Mouse (Mus musculus): Measurements from ENCODE around the gene Vinac1. TPM values are rescaled to one million over a fixed set of nuclear protein-coding genes. Genes with fewer than 3 reads are reported as not detected.

The Vinac1 gene
- total RNA-seq (2015; ENCODE audit: low replicate concordance) (0.38 TPM in 1 of 2 replicates, not detected in the other), total RNA-seq (2017; ENCODE audit: low replicate concordance) (not detected in 2 replicates)

- ATAC-seq (replicated peaks; ENCODE audit: low FRiP score, poor library complexity, severe bottlenecking), result no peak
Observed at GRCm38 (mm10) chr2:129047811-129048210, at the start of gene Vinac1. Vinac1 (minus strand) TSS chr2:129048172.

- no peak for ATAC-seq (replicated peaks; ENCODE audit: low FRiP score, poor library complexity, severe bottlenecking)
Observed at GRCm38 (mm10) chr2:129093926-129094724, 46.2 kb upstream of the Vinac1 start.

- no peak for ATAC-seq (replicated peaks; ENCODE audit: low FRiP score, poor library complexity, severe bottlenecking)
Observed at GRCm38 (mm10) chr2:129092810-129093209, 44.8 kb upstream of the Vinac1 start.

- ATAC-seq (replicated peaks; ENCODE audit: low FRiP score, poor library complexity, severe bottlenecking), result no peak
Observed at GRCm38 (mm10) chr2:129090370-129090769, 42.4 kb upstream of the Vinac1 start.

GRCm38 (mm10) chr2:129087520-129087919 lies 39.5 kb upstream of the Vinac1 start:
- no peak for ATAC-seq (replicated peaks; ENCODE audit: low FRiP score, poor library complexity, severe bottlenecking)

GRCm38 (mm10) chr2:129084959-129085358 lies 37.0 kb upstream of the Vinac1 start:
- ATAC-seq (replicated peaks; ENCODE audit: low FRiP score, poor library complexity, severe bottlenecking), result peak; percentile 68; the same call in 1 of the 2 replicates

- no peak for ATAC-seq (replicated peaks; ENCODE audit: low FRiP score, poor library complexity, severe bottlenecking)
Observed at GRCm38 (mm10) chr2:129083514-129083913, 35.5 kb upstream of the Vinac1 start.

- no peak for ATAC-seq (replicated peaks; ENCODE audit: low FRiP score, poor library complexity, severe bottlenecking)
Observed at GRCm38 (mm10) chr2:129081097-129081496, 33.1 kb upstream of the Vinac1 start.

- no peak for ATAC-seq (replicated peaks; ENCODE audit: low FRiP score, poor library complexity, severe bottlenecking)
Observed at GRCm38 (mm10) chr2:129079194-129079593, 31.2 kb upstream of the Vinac1 start.

GRCm38 (mm10) chr2:129078313-129078712 lies 30.3 kb upstream of the Vinac1 start:
- 0 out of 2 replicates have a peak, but pooled peaks have one; percentile 52 for ATAC-seq (replicated peaks; ENCODE audit: low FRiP score, poor library complexity, severe bottlenecking)

- ATAC-seq (replicated peaks; ENCODE audit: low FRiP score, poor library complexity, severe bottlenecking), result no peak
Observed at GRCm38 (mm10) chr2:129070296-129070695, 22.3 kb upstream of the Vinac1 start.

GRCm38 (mm10) chr2:129066326-129066725 lies 18.4 kb upstream of the Vinac1 start:
- 0 out of 2 replicates have a peak, but pooled peaks have one; percentile 42 for ATAC-seq (replicated peaks; ENCODE audit: low FRiP score, poor library complexity, severe bottlenecking)

GRCm38 (mm10) chr2:129065437-129066282 lies 17.7 kb upstream of the Vinac1 start, which contains the start of gene Ttl:
Ttl (plus strand) TSS chr2:129065942.
- 0 out of 2 replicates have a peak, but pooled peaks have one; percentile 56 for ATAC-seq (replicated peaks; ENCODE audit: low FRiP score, poor library complexity, severe bottlenecking)

- ATAC-seq (replicated peaks; ENCODE audit: low FRiP score, poor library complexity, severe bottlenecking), result no peak
Observed at GRCm38 (mm10) chr2:129061456-129062059, 13.6 kb upstream of the Vinac1 start.

- ATAC-seq (replicated peaks; ENCODE audit: low FRiP score, poor library complexity, severe bottlenecking), result no peak
Observed at GRCm38 (mm10) chr2:129057920-129058361, 10.0 kb upstream of the Vinac1 start.

- ATAC-seq (replicated peaks; ENCODE audit: low FRiP score, poor library complexity, severe bottlenecking), result no peak
Observed at GRCm38 (mm10) chr2:129057256-129057655, 9.3 kb upstream of the Vinac1 start.

- 0 out of 2 replicates have a peak, but pooled peaks have one; percentile 41 for ATAC-seq (replicated peaks; ENCODE audit: low FRiP score, poor library complexity, severe bottlenecking)
Observed at GRCm38 (mm10) chr2:129056597-129056996, 8.6 kb upstream of the Vinac1 start.

- ATAC-seq (replicated peaks; ENCODE audit: low FRiP score, poor library complexity, severe bottlenecking), result no peak
Observed at GRCm38 (mm10) chr2:129055741-129056140, 7.8 kb upstream of the Vinac1 start.

- no peak for ATAC-seq (replicated peaks; ENCODE audit: low FRiP score, poor library complexity, severe bottlenecking)
Observed at GRCm38 (mm10) chr2:129052451-129052983, 4.5 kb upstream of the Vinac1 start.

- ATAC-seq (replicated peaks; ENCODE audit: low FRiP score, poor library complexity, severe bottlenecking), result no peak
Observed at GRCm38 (mm10) chr2:129046846-129047196, 1.2 kb downstream of the Vinac1 start.
